Mouse (Mus musculus) effector memory CD4-positive, alpha-beta T cell, adult 7 months (primary cell): ENCODE results near the gene Smarcd1. TPM values are rescaled to one million over a fixed set of nuclear protein-coding genes. Genes with fewer than 3 reads are reported as not detected.

Experiments
- polyA plus RNA-seq: library from polyadenylated mRNA; unstranded; fragments of 100-300 nt; shearing (Covaris generic); gene quantifications from one replicate; pipeline ENCODE4 v1.2.1, GENCODE M21; 2017

The Smarcd1 gene
- 18.4 TPM for polyA plus RNA-seq

DNA sequence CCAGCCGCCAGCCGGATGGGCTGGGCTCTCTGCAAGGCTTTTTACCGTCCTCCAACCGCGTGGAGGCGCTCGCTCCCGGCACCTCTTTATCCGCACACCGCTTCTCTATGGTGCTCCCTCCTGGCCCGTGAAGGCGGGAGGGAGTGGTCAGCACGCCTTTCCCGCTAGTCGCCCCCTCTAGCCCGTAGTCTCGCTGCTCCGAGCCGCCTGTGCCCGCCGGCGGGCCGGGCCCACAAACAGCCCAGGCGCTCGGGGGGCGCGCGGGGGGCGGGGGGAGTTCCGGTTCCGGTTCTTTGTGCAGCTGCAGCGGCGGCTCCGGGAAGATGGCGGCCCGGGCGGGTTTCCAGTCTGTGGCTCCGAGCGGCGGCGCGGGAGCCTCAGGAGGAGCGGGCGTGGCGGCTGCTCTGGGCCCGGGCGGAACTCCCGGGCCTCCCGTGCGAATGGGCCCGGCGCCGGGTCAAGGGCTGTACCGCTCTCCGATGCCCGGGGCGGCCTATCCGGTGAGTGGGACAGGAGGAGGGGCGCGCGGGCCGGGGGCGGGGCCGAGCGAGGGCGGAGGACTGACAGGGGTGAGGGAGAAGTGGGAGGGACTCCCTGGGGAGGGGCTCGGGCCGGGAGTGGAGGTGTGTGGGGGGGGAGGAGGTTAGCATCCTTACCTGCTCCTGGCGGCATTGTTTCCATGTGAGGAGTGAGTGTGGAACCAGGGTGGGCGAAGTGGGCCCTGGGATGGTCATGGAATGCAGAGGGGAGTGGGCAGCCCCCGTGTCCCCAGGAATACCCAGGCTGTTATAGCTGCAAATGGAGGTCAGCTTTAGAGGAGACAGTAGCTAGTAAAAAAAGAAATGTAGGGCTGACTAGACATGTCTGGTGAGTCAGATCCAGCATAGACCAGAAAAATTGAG, at the start of gene Smarcd1:
Smarcd1 (plus strand) TSS at position 131 of the 902 bp plus-strand sequence.

DNA sequence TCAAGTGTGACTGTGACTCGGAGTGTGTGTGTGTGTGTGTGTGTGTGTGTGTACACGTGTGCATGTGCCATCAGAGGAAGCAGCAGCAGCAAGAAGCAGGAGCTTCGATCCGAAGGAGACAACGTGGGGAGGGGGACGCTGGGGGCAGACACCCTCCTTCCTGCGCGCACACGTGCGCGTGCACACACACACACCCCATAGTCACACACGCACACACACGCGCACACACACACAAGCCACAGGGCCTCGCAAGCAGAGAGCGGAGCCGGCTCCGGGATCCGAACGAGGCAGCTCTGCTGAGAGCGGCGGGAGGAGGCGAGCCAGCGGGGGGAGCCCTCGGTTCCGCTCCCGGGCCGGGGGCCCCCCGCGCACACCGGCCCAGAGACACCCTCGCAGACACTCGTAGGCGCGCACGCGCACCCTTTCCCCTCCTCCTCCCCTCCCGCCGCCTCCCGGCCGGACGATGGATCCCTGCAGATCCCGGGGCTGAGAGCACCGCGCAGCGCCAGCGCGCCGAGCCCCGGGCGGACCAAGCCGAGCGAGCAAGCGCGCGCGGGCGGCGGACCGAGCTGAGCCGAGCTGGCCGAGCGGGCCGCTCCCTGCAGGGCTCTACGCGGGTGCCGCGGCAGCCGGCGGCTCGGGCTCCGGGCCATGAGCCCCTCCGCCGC, 31.6 kb upstream of the Smarcd1 start, which contains the start of gene Asic1:
Asic1 (plus strand) TSS at position 215 of the 668 bp plus-strand sequence.

DNA sequence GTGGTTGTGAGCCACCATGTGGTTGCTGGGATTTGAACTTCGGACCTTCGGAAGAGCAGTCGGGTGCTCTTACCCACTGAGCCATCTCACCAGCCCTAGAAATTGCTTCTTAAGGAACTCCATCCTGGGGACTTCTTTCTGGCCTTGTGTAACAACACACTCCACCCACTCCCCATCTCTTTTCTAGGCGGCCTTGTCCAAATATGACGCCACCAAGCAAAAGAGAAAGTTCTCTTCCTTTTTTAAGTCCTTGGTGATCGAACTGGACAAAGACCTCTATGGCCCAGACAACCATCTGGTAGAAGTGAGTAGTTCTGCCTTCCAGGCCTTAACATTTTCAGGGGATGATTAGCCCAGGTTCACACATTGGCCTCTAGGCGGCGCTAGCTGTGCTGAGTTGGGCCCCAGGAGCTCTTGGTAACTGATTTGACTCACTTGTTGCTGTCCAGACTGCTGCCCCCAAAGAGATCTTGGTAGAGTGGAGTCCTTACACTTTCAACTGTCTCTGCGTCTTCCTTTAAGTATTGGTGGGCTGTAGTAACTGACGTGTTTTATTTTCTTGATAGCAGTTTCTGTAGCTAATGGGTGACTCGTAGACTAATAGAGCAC, 3.6 kb downstream of the Smarcd1 start, which contains the start of gene Gm17349:
Gm17349 (minus strand) TSS at position 51 of the 609 bp plus-strand sequence.

DNA sequence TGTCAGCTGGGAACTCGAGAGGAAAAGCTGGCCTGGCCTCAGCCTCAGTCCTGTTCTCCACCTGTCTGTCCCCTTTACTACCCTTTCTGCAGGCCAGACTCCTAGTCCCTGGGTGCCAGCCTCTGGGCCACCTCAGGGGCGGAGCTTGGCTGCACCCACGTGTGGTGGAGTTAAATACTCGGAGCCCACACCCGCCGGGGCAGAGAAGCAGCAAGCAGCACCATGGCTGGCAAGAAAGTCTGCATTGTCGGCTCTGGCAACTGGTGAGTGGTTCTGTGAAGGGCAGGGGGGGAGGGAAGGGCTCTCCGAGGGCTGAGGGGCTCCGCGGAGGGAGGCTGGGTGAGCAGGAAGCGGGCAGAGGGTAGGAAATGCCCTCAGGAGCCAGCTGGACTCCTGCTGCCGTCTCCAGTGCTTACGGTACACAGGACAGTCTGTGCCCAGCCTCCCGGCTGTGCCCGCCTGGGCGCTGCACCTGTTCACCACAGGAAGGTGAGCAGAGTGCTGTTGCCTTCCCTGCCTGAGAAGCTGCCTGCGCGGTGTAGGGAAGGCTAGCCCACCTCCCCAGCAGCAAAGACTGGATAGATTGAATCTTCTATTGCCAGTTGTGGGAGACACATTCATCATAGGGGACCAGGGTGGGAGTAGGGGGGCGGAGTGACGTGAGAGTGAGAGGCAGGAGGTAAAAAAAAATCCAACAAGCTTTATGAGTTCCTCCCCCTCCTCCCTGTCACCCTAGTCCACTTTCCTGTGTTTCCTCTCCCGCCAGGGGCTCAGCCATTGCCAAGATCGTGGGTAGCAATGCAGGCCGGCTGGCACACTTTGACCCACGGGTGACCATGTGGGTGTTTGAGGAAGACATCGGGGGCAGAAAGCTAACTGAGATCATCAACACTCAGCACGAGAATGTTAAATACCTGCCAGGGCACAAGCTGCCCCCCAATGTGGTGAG, 15.7 kb downstream of the Smarcd1 start, which contains the start of gene Gpd1:
Gpd1 (plus strand) TSS at position 130 of the 949 bp plus-strand sequence.

DNA sequence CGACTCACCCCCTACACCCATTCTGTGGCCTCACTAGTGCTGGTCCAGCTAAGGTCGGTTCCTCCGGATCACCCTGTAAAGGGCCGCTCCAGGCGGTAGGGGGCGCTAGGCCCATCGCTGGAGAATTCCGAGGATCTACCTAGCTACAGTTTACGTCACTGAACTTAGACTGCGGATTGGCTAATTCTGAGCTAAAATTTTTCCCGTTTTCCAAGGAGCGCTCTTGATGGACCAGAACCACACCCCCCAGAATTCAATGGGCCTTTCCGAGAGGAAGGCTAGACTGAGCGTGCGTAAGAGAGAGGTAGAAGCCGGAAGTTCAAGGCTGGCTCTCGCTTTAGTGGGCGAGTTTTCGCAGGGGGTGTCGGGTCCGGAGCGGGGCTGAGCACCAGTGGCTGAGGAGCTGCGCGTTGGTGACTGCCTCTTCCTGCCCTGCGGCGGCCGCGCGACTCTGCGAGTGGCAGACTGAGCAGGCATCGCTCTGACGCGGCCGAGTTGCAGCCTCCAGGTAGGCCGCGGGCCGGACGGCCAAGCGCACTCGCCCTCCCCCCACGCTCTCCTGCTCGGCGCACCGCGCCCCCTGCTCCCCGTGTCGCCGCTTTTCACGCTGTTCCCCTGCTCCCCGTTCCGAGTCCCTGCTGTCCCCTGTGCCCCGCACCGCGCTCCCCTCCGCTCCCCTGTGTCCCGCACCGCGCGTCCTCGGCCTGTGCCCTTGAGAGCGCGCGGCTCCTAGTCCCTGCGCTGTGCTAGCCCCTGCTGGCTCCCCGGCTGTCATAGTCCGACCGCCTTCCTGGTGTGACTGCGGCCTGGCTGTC, 23.6 kb downstream of the Smarcd1 start, which contains the start of gene Cox14:
Cox14 (plus strand) TSS at position 278 of the 815 bp plus-strand sequence.

Other genes with a start within 250 kb of the Smarcd1 start
- gene Nckap5l, start 244.4 kb upstream of the Smarcd1 start, polyA plus RNA-seq: 8.0 TPM
- gene Bcdin3d, start 227.4 kb upstream of the Smarcd1 start, polyA plus RNA-seq: 10.3 TPM
- not detected for gene Faim2, start 174.0 kb upstream of the Smarcd1 start, polyA plus RNA-seq
- not detected for gene Aqp2, start 123.1 kb upstream of the Smarcd1 start, polyA plus RNA-seq
- gene Aqp5, start 111.3 kb upstream of the Smarcd1 start, polyA plus RNA-seq: not detected
- not detected for gene Aqp6, start 100.7 kb upstream of the Smarcd1 start, polyA plus RNA-seq
- 17.6 TPM for gene Racgap1, start 50.5 kb upstream of the Smarcd1 start, polyA plus RNA-seq
- 0.29 TPM for gene Asic1, start 31.8 kb upstream of the Smarcd1 start, polyA plus RNA-seq
- gene Gm17349, start 3.4 kb downstream of the Smarcd1 start, polyA plus RNA-seq: not detected
- gene Gpd1, start 15.4 kb downstream of the Smarcd1 start, polyA plus RNA-seq: 0.18 TPM
- gene Cox14, start 23.5 kb downstream of the Smarcd1 start, polyA plus RNA-seq: 121 TPM
- gene Cers5, start 70.8 kb downstream of the Smarcd1 start, polyA plus RNA-seq: 70.8 TPM
- gene Lima1, start 173.3 kb downstream of the Smarcd1 start, polyA plus RNA-seq: 1.3 TPM